In the genomic region with DNA sequence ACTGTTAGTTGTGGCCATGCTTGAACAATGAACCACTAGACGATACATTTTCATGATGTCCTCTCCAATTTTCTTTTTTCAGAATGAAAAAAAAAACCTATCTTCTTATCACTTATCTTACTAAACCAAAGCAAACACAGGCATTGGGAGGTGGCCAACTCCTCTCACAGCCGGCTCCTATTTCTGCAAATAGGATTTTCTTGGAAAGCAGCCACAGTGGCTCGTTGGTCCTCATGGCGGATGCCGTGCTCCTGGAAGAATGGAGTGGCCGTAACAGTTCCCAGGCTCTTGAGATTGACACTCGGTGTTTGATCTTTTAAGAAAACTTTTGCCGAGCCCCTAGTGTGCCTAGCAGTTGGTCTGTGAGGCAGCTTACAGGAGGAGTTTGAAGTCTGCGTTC, we compare ENCODE assay signal across 11 mouse cellular contexts. TPM values are rescaled to one million over a fixed set of nuclear protein-coding genes. Genes with fewer than 3 reads are reported as not detected.
DNase-seq lines count a peak whose midpoint lies in the region; ATAC-seq lines count a peak whose summit lies in the region.
"Had no signal": no experiment of that assay in that cellular context is flagged by ENCODE, and none has a peak within 500 bp of the region (broad histone marks: within the 10 kb centered on the region; RNA-seq: fewer than 3 reads in every experiment).

No protein-coding gene starts in this region.

- H3K27me3 ChIP-seq in hindbrain, embryonic 14.5 days (ENCODE audit: control insufficient read depth, insufficient read depth, low read length) = no peaks in the 10 kb centered on the region
- H3K27me3 ChIP-seq in hindbrain, embryonic 12.5 days = no peaks in the 10 kb centered on the region
- no peaks in the 10 kb centered on the region for H3K27me3 ChIP-seq in heart, embryonic 16.5 days (ENCODE audit: control insufficient read depth, insufficient read depth, low read length)
- H3K27me3 ChIP-seq: liver, embryonic 15.5 days had no signal

- no peaks in the 10 kb centered on the region for H3K4me1 ChIP-seq in hindbrain, embryonic 14.5 days (replicated peaks; ENCODE audit: control insufficient read depth, insufficient read depth, low read length)
- no peaks in the 10 kb centered on the region for H3K4me1 ChIP-seq in hindbrain, embryonic 12.5 days
- H3K4me1 ChIP-seq in heart, embryonic 16.5 days (ENCODE audit: control insufficient read depth, insufficient read depth, low read length) = peaks cover 7% of the 10 kb centered on the region
- H3K4me1 ChIP-seq: liver, embryonic 15.5 days had no signal

- peaks cover 76% of the 10 kb centered on the region for H3K36me3 ChIP-seq in hindbrain, embryonic 14.5 days (replicated peaks; ENCODE audit: control insufficient read depth, insufficient read depth)
- peaks cover 61% of the 10 kb centered on the region for H3K36me3 ChIP-seq in hindbrain, embryonic 12.5 days
- H3K36me3 ChIP-seq in heart, embryonic 16.5 days (ENCODE audit: control insufficient read depth, insufficient read depth) = peaks cover 43% of the 10 kb centered on the region

- intact Hi-C loops in gastrocnemius, postnatal 14 days (cut with DNase I; ENCODE audit: low total_unique reads) = no loop called here

- H3K27ac ChIP-seq in hindbrain, embryonic 14.5 days = no peak overlapping the region
- H3K27ac ChIP-seq in hindbrain, embryonic 12.5 days = no peak overlapping the region
- H3K27ac ChIP-seq in heart, embryonic 16.5 days (ENCODE audit: low read length) = peak overlapping the region; percentile 51; the same call in 1 of the 2 replicates
- H3K27ac ChIP-seq: layer of hippocampus, adult 2 months; liver, embryonic 15.5 days had no signal

- ATAC-seq in hindbrain, embryonic 14.5 days (ENCODE audit: low FRiP score) = no peak
- no peak for ATAC-seq in hindbrain, embryonic 12.5 days (ENCODE audit: low FRiP score)
- peak; percentile 37; the same call in 1 of the 2 replicates for ATAC-seq in heart, embryonic 16.5 days (replicated peaks; ENCODE audit: extremely low read depth, insufficient read depth, low FRiP score)
- no peak for ATAC-seq in megakaryocyte-erythroid progenitor cell, adult 5-6 weeks (replicated peaks; ENCODE audit: low FRiP score, low TSS enrichment, poor library complexity, severe bottlenecking)

- peak; percentile 64 for DNase-seq in hindbrain, embryonic 14.5 days (ENCODE audit: low spot score)
- DNase-seq in urinary bladder, postnatal 14 days (ENCODE audit: low spot score) = peak; percentile 20
- DNase-seq in urinary bladder, adult 18-20 months (ENCODE audit: low spot score in 2 of 2) = no peak
- DNase-seq in natural killer cell, adult 2 months (ENCODE audit: low spot score in 2 of 2) = no peak
- no peak for DNase-seq in gastrocnemius, postnatal 14 days
- DNase-seq: adrenal gland, postnatal 10 days had no signal

- H3K9me3 ChIP-seq in hindbrain, embryonic 14.5 days (ENCODE audit: control insufficient read depth, low read length) = no peaks in the 10 kb centered on the region
- H3K9me3 ChIP-seq in hindbrain, embryonic 12.5 days (replicated peaks) = no peaks in the 10 kb centered on the region
- H3K9me3 ChIP-seq in heart, embryonic 16.5 days (replicated peaks; ENCODE audit: control insufficient read depth, low read length) = peaks cover under 1% of the 10 kb centered on the region
- H3K9me3 ChIP-seq: liver, embryonic 15.5 days had no signal

- WGBS in hindbrain, embryonic 14.5 days = 52% methylated on average over 9 of the region's 9 CpGs
- 65% methylated on average over 9 of the region's 9 CpGs for WGBS in hindbrain, embryonic 12.5 days
- 12% methylated on average over 9 of the region's 9 CpGs for WGBS in heart, embryonic 16.5 days

- H3K4me3 ChIP-seq in hindbrain, embryonic 14.5 days (replicated peaks; ENCODE audit: low read length) = no peak overlapping the region
- no peak overlapping the region for H3K4me3 ChIP-seq in hindbrain, embryonic 12.5 days
- no peak overlapping the region for H3K4me3 ChIP-seq in heart, embryonic 16.5 days (ENCODE audit: low read length)
- H3K4me3 ChIP-seq: layer of hippocampus, adult 2 months; liver, embryonic 15.5 days had no signal

- H3K4me2 ChIP-seq in hindbrain, embryonic 14.5 days (replicated peaks) = no peak overlapping the region
- no peak overlapping the region for H3K4me2 ChIP-seq in hindbrain, embryonic 12.5 days (replicated peaks)
- H3K4me2 ChIP-seq in heart, embryonic 16.5 days (ENCODE audit: low read depth, low read length) = peak overlapping the region; percentile 41
- H3K4me2 ChIP-seq: liver, embryonic 15.5 days had no signal

- H3K9ac ChIP-seq in hindbrain, embryonic 14.5 days = no peak overlapping the region
- H3K9ac ChIP-seq in hindbrain, embryonic 12.5 days = no peak overlapping the region
- no peak overlapping the region for H3K9ac ChIP-seq in heart, embryonic 16.5 days (ENCODE audit: low read length)
- H3K9ac ChIP-seq: liver, embryonic 15.5 days had no signal

RNA-seq across cellular contexts. Expression of gene Iqcg, which starts 50.8 kb away (rescaled TPM):
- 6.5 and 7.7 TPM in 2 replicates for polyA plus RNA-seq in hindbrain, embryonic 14.5 days (2014; fragmentation: Nextera tagmentation; extraction: Ambion mirVana)
- polyA plus RNA-seq in hindbrain, embryonic 12.5 days (2016; fragmentation: Nextera tagmentation; extraction: Ambion mirVana) = 6.5 and 6.9 TPM in 2 replicates
- 2.0 and 2.9 TPM in 2 replicates for polyA plus RNA-seq in heart, embryonic 16.5 days (2015; fragmentation: Nextera tagmentation; extraction: Ambion mirVana)
- total RNA-seq in gastrocnemius, postnatal 14 days (2021) = 1 to 10 TPM; 1.9 to 2.2 TPM
- 1.4 TPM in 1 of 2 replicates, not detected in the other for total RNA-seq in megakaryocyte-erythroid progenitor cell, adult 5-6 weeks (2014; fragmentation: Nextera tagmentation)
- total RNA-seq in megakaryocyte-erythroid progenitor cell, adult 5-6 weeks (2017) = 0.04 and 0.89 TPM in 2 replicates

RNA-seq across cellular contexts. Expression of gene Rpl35a, which starts 51.0 kb away (rescaled TPM):
- 450 and 532 TPM in 2 replicates for polyA plus RNA-seq in hindbrain, embryonic 14.5 days (2014; fragmentation: Nextera tagmentation; extraction: Ambion mirVana)
- 568 and 650 TPM in 2 replicates for polyA plus RNA-seq in hindbrain, embryonic 12.5 days (2016; fragmentation: Nextera tagmentation; extraction: Ambion mirVana)
- polyA plus RNA-seq in heart, embryonic 16.5 days (2015; fragmentation: Nextera tagmentation; extraction: Ambion mirVana) = 500 and 510 TPM in 2 replicates
- 100 to 1,000 TPM; 304 to 324 TPM for total RNA-seq in gastrocnemius, postnatal 14 days (2021)
- total RNA-seq in megakaryocyte-erythroid progenitor cell, adult 5-6 weeks (2014; fragmentation: Nextera tagmentation) = 3,282 and 3,383 TPM in 2 replicates
- 1,974 and 2,153 TPM in 2 replicates for total RNA-seq in megakaryocyte-erythroid progenitor cell, adult 5-6 weeks (2017)

RNA-seq across cellular contexts. Expression of gene Lmln, which starts 57.1 kb away (rescaled TPM):
- polyA plus RNA-seq in hindbrain, embryonic 14.5 days (2014; fragmentation: Nextera tagmentation; extraction: Ambion mirVana) = 3.8 and 4.5 TPM in 2 replicates
- 3.0 and 3.4 TPM in 2 replicates for polyA plus RNA-seq in hindbrain, embryonic 12.5 days (2016; fragmentation: Nextera tagmentation; extraction: Ambion mirVana)
- polyA plus RNA-seq in heart, embryonic 16.5 days (2015; fragmentation: Nextera tagmentation; extraction: Ambion mirVana) = 1.8 and 2.0 TPM in 2 replicates
- total RNA-seq in gastrocnemius, postnatal 14 days (2021) = 1 to 10 TPM; 1.4 to 2.3 TPM
- total RNA-seq in megakaryocyte-erythroid progenitor cell, adult 5-6 weeks (2014; fragmentation: Nextera tagmentation) = 0.87 and 8.1 TPM in 2 replicates
- total RNA-seq in megakaryocyte-erythroid progenitor cell, adult 5-6 weeks (2017) = 0.66 and 0.88 TPM in 2 replicates

Comparison
In these comparisons a context has a peak if more than half of its experiments do, and no peak if none do; other contexts are left out.
1. DNase-seq: peak in hindbrain, embryonic 14.5 days (single experiment) and urinary bladder, postnatal 14 days (single experiment); none in urinary bladder, adult 18-20 months (0 of 2), natural killer cell, adult 2 months (0 of 2) and gastrocnemius, postnatal 14 days (single experiment).